In genomic region chr4:124646591-124646990, GRCm38 (mm10) we compare ENCODE assay signal across 9 mouse cellular contexts. TPM values are rescaled to one million over a fixed set of nuclear protein-coding genes. Genes with fewer than 3 reads are reported as not detected.
DNase-seq lines count a peak whose midpoint lies in the region; ATAC-seq and TF ChIP-seq lines count a peak whose summit lies in the region.
"Had no signal": no experiment of that assay in that cellular context is flagged by ENCODE, and none has a peak within 500 bp of the region (broad histone marks: within the 10 kb centered on the region; RNA-seq: fewer than 3 reads in every experiment).

No protein-coding gene starts in this region.

- peak overlapping the region; percentile 31; the same call in 1 of the 2 replicates for H3K27ac ChIP-seq in heart, adult 2 months
- no peak overlapping the region for H3K27ac ChIP-seq in hindbrain, postnatal 0 days
- H3K27ac ChIP-seq in liver, postnatal 0 days (ENCODE audit: low read depth) = no peak overlapping the region
- H3K27ac ChIP-seq: layer of hippocampus, adult 2 months had no signal

- no peak for TF ChIP-seq POLR2A in heart, adult 2 months (IDR thresholded peaks at IDR 0.05; ENCODE audit: insufficient read depth, low read depth, low read length)

- H3K9me3 ChIP-seq in hindbrain, postnatal 0 days (ENCODE audit: low read length) = no peaks in the 10 kb centered on the region
- no peaks in the 10 kb centered on the region for H3K9me3 ChIP-seq in liver, postnatal 0 days (ENCODE audit: low read length)

- H3K36me3 ChIP-seq in heart, adult 2 months (ENCODE audit: control insufficient read depth, insufficient read depth, low read length) = no peaks in the 10 kb centered on the region
- no peaks in the 10 kb centered on the region for H3K36me3 ChIP-seq in hindbrain, postnatal 0 days (ENCODE audit: insufficient read depth, low read length)
- H3K36me3 ChIP-seq in liver, postnatal 0 days (replicated peaks; ENCODE audit: insufficient read depth, low read length) = no peaks in the 10 kb centered on the region

- TF ChIP-seq CTCF in heart, adult 2 months (IDR thresholded peaks at IDR 0.05) = no peak
- no peak for TF ChIP-seq CTCF in hindbrain, postnatal 0 days (IDR thresholded peaks at IDR 0.05; ENCODE audit: low read depth)
- no peak for TF ChIP-seq CTCF in liver, postnatal 0 days (IDR thresholded peaks at IDR 0.05; ENCODE audit: low read depth)

- ATAC-seq in hindbrain, postnatal 0 days = no peak
- no peak for ATAC-seq in liver, postnatal 0 days

- H3K27me3 ChIP-seq in heart, adult 2 months (ENCODE audit: control insufficient read depth, insufficient read depth, low read length) = no peaks in the 10 kb centered on the region
- peaks cover 5% of the 10 kb centered on the region; the same call in 1 of the 2 replicates for H3K27me3 ChIP-seq in hindbrain, postnatal 0 days (ENCODE audit: insufficient read depth, low read length)
- peaks cover 14% of the 10 kb centered on the region; the same call in 1 of the 2 replicates for H3K27me3 ChIP-seq in liver, postnatal 0 days (ENCODE audit: insufficient read depth, low read length)

- no peak overlapping the region; the same call in 1 of the 2 replicates for H3K9ac ChIP-seq in heart, adult 2 months (ENCODE audit: low read depth, low read length)
- H3K9ac ChIP-seq in hindbrain, postnatal 0 days (replicated peaks; ENCODE audit: low read length) = no peak overlapping the region
- H3K9ac ChIP-seq in liver, postnatal 0 days (replicated peaks) = no peak overlapping the region

- DNase-seq in heart, adult 2 months = peak; percentile 24 to 37
- no peak for DNase-seq in heart, postnatal 25 days (ENCODE audit: low spot score)
- DNase-seq in NIH3T3 (ENCODE audit: low read depth) = peak; percentile 63
- DNase-seq in hindbrain, postnatal 0 days (ENCODE audit: low spot score) = no peak
- no peak for DNase-seq in liver, postnatal 0 days
- no peak for DNase-seq in thymus, postnatal 25 days
- no peak for DNase-seq in embryo, embryonic 9.5 days (ENCODE audit: extremely low spot score)
- no peak for DNase-seq in layer of hippocampus, postnatal 10 days (ENCODE audit: low spot score in 2 of 2)

- peaks cover 4% of the 10 kb centered on the region; the same call in 1 of the 2 replicates for H3K4me1 ChIP-seq in heart, adult 2 months (ENCODE audit: control insufficient read depth, insufficient read depth, low read length)
- no peaks in the 10 kb centered on the region for H3K4me1 ChIP-seq in hindbrain, postnatal 0 days (ENCODE audit: insufficient read depth, low read length)
- H3K4me1 ChIP-seq in liver, postnatal 0 days (ENCODE audit: insufficient read depth) = peaks cover 11% of the 10 kb centered on the region; the same call in 1 of the 2 replicates

- H3K4me2 ChIP-seq in hindbrain, postnatal 0 days (ENCODE audit: low read depth, low read length) = peak overlapping the region; percentile 2; the same call in 1 of the 2 replicates
- peak overlapping the region; percentile 58 for H3K4me2 ChIP-seq in liver, postnatal 0 days (ENCODE audit: low read depth, low read length)

- intact Hi-C loops in heart, adult 2 months (cut with DNase I) = no loop called here
- intact Hi-C loops in heart, postnatal 25 days (cut with DNase I) = no loop called here

- WGBS in heart, adult 2 months = 11% methylated on average over 8 of the region's 8 CpGs
- 26% methylated on average over 8 of the region's 8 CpGs for WGBS in hindbrain, postnatal 0 days
- 10% methylated on average over 8 of the region's 8 CpGs for WGBS in liver, postnatal 0 days (ENCODE audit: insufficient replicate concordance)

- H3K79me2 ChIP-seq in heart, adult 2 months (replicated peaks; ENCODE audit: control insufficient read depth, insufficient read depth, low read length) = no peaks in the 10 kb centered on the region

- TF ChIP-seq EP300 in heart, adult 2 months (IDR thresholded peaks at IDR 0.05; ENCODE audit: insufficient read depth, low read depth, low read length) = no peak
- no peak for TF ChIP-seq EP300 in liver, postnatal 0 days (IDR thresholded peaks at IDR 0.05; ENCODE audit: low read depth)

- H3K4me3 ChIP-seq in heart, adult 2 months = peak overlapping the region; percentile 25; the same call in 1 of the 2 replicates
- H3K4me3 ChIP-seq in hindbrain, postnatal 0 days (ENCODE audit: low read length) = no peak overlapping the region
- peak overlapping the region; percentile 24; the same call in 1 of the 2 replicates for H3K4me3 ChIP-seq in liver, postnatal 0 days (ENCODE audit: low read depth, low read length)
- H3K4me3 ChIP-seq: layer of hippocampus, adult 2 months had no signal

RNA-seq across cellular contexts. Expression of gene Pou3f1, which starts 10.0 kb away (rescaled TPM):
- under 1 TPM; 0.08 to 0.16 TPM for total RNA-seq in heart, adult 2 months (2021)
- 0.04 and 0.09 TPM in 2 replicates for polyA plus RNA-seq in heart, adult 2 months (2012; rRNA removed)
- total RNA-seq in heart, postnatal 25 days (2021) = under 1 TPM; 0.08 to 0.14 TPM
- total RNA-seq in hindbrain, postnatal 0 days (2014; rRNA removed) = 4.8 and 7.0 TPM in 2 replicates
- polyA plus RNA-seq in hindbrain, postnatal 0 days (2015; fragmentation: Nextera tagmentation; extraction: Ambion mirVana) = 4.1 and 6.3 TPM in 2 replicates
- not detected in 2 replicates for polyA plus RNA-seq in liver, postnatal 0 days (2015; fragmentation: Nextera tagmentation; extraction: Ambion mirVana)
- total RNA-seq in layer of hippocampus, postnatal 10 days (2021) = 10 to 100 TPM; 48.6 to 55.5 TPM

RNA-seq across cellular contexts. Expression of gene 3100002H09Rik, which starts 36.0 kb away (rescaled TPM):
- not detected for total RNA-seq in heart, adult 2 months (2021)
- polyA plus RNA-seq in heart, adult 2 months (2012; rRNA removed) = not detected in 2 replicates
- not detected for total RNA-seq in heart, postnatal 25 days (2021)
- 0.26 TPM in 1 of 2 replicates, not detected in the other for total RNA-seq in hindbrain, postnatal 0 days (2014; rRNA removed)
- 0.23 TPM in 1 of 2 replicates, not detected in the other for polyA plus RNA-seq in hindbrain, postnatal 0 days (2015; fragmentation: Nextera tagmentation; extraction: Ambion mirVana)
- polyA plus RNA-seq in liver, postnatal 0 days (2015; fragmentation: Nextera tagmentation; extraction: Ambion mirVana) = not detected in 2 replicates
- total RNA-seq in layer of hippocampus, postnatal 10 days (2021) = 1 to 10 TPM in 1 of 2 experiments, under 1 TPM in 1; 0.94 to 1.7 TPM

RNA-seq across cellular contexts. Expression of gene Utp11, which starts 46.8 kb away (rescaled TPM):
- 10 to 100 TPM; 12.1 to 13.5 TPM for total RNA-seq in heart, adult 2 months (2021)
- polyA plus RNA-seq in heart, adult 2 months (2012; rRNA removed) = 4.0 and 6.2 TPM in 2 replicates
- total RNA-seq in heart, postnatal 25 days (2021) = 10 to 100 TPM; 10.8 to 13.2 TPM
- 4.0 and 9.0 TPM in 2 replicates for total RNA-seq in hindbrain, postnatal 0 days (2014; rRNA removed)
- polyA plus RNA-seq in hindbrain, postnatal 0 days (2015; fragmentation: Nextera tagmentation; extraction: Ambion mirVana) = 31.2 and 39.0 TPM in 2 replicates
- polyA plus RNA-seq in liver, postnatal 0 days (2015; fragmentation: Nextera tagmentation; extraction: Ambion mirVana) = 20.1 and 21.6 TPM in 2 replicates
- 10 to 100 TPM; 17.8 to 18.5 TPM for total RNA-seq in layer of hippocampus, postnatal 10 days (2021)

RNA-seq across cellular contexts. Expression of gene Fhl3, which starts 53.9 kb away (rescaled TPM):
- total RNA-seq in heart, adult 2 months (2021) = 10 to 100 TPM in 1 of 2 experiments, 1 to 10 TPM in 1; 7.8 to 11.5 TPM
- polyA plus RNA-seq in heart, adult 2 months (2012; rRNA removed) = 10.1 and 17.9 TPM in 2 replicates
- 10 to 100 TPM; 12.7 to 14.2 TPM for total RNA-seq in heart, postnatal 25 days (2021)
- total RNA-seq in hindbrain, postnatal 0 days (2014; rRNA removed) = 7.1 and 7.3 TPM in 2 replicates
- 2.5 and 3.1 TPM in 2 replicates for polyA plus RNA-seq in hindbrain, postnatal 0 days (2015; fragmentation: Nextera tagmentation; extraction: Ambion mirVana)
- polyA plus RNA-seq in liver, postnatal 0 days (2015; fragmentation: Nextera tagmentation; extraction: Ambion mirVana) = 2.5 and 2.7 TPM in 2 replicates
- 1 to 10 TPM; 4.3 to 5.0 TPM for total RNA-seq in layer of hippocampus, postnatal 10 days (2021)

Comparison
In these comparisons a context has a peak if more than half of its experiments do, and no peak if none do; other contexts are left out.
1. DNase-seq: peak in heart, adult 2 months (2 of 2) and NIH3T3 (single experiment); none in heart, postnatal 25 days (single experiment), hindbrain, postnatal 0 days (single experiment), liver, postnatal 0 days (single experiment), thymus, postnatal 25 days (single experiment), embryo, embryonic 9.5 days (single experiment) and layer of hippocampus, postnatal 10 days (0 of 2).